Mouse (Mus musculus) monocyte, adult 59 days (primary cell): Measurements from ENCODE around the gene Ifih1. TPM values are rescaled to one million over a fixed set of nuclear protein-coding genes. Genes with fewer than 3 reads are reported as not detected.

Experiments
- total RNA-seq, 2 experiments: library from RNA; stranded (reverse); gene quantifications; one replicate each; pipeline ENCODE4 v1.2.4; 2023

Gene Ifih1
- 10 to 100 TPM; 46.5 to 51.1 TPM for total RNA-seq

DNA sequence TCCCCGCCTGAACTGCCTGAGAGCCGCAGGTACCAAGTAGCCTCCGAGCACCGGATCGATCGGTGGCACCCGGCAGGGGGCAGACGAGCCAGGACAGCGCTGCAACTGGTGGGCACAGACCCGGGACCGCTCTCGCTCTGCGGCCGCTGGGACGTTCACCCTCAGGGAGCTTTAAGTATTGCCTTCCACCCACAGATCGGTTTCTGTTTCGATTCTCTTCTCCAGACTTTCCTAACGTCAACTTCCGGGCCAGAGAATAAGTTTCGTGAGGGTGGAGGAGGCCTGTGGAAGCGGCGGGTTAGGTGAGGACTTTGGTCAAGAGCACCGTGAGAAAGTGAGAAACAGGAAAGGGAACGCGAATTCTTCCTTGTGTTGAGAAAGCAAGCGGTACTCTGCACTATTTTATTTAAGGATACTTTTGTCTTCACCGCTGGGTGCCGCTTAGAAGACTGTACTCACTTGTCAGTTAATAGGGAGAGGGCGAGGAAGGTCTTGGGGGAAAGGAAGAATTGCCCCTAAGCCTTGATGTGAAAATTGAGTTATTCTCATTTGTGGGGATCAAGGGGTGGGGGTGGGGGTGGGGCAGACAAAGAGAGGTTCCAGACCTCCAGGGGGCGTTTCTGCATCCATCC lies at the start of gene Ifih1:
Gene Ifih1 (minus strand): TSS at position 242 of the 632 bp plus-strand sequence.

DNA sequence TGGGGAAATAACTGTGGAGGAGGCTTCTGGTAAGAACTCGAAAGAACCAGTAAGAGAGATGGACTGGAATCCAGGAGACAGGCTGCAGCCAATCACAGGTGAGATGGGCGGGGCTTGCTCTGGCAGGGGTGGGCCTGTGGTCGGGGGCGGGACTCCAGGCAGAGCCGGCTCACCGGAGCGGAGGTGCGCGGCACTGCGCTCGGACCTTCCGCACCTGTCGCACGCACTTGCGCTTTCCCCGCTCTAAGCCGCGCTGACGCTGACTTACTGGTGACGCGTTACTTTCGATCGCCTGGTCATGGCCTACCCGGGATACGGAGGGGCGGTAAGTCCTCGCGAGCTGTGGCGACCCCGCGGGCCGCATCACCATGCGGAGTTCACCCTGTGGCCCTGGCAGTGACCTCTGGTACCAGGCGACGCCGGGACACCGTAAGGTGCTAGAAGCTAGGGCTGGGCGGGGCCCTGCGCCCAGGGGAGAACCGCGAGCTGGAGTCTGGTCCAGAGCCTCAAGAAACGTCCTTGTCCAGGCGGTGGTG lies 18.1 kb upstream of the Ifih1 start, which contains the start of gene Gca:
Gene Gca (plus strand): TSS at position 151 of the 536 bp plus-strand sequence.

DNA sequence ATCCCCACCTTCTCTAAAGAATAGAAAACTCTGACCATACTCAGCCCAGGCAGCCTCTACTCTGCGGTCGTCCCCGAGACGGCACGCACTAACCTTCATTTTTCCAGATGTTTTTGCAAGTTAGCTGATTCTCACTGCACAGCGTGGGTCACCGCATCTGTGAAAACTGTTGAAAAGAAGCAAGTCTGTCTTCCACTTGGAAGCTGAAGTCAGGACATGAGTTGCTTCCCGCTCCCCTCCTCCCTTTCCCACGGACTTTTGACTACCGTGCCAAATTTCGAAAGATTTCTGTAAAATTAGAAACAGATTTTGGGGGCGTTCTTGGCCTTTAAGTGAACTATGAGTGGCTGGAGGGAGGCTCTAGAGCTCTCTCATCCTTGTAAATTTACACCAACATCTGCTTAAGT lies 72.3 kb downstream of the Ifih1 start, which contains the start of gene Fap:
Gene Fap (minus strand): TSS at position 323 of the 407 bp plus-strand sequence.

Other genes starting within 250 kb of the Ifih1 start
- gene Dpp4, start 234.0 kb downstream of the Ifih1 start, total RNA-seq: 10 to 100 TPM; 27.0 to 30.2 TPM
- not detected for gene Gcg, start 162.6 kb downstream of the Ifih1 start, total RNA-seq
- 1 to 10 TPM; 3.7 to 3.8 TPM for gene Fap, start 72.2 kb downstream of the Ifih1 start, total RNA-seq
- gene Gca, start 18.0 kb upstream of the Ifih1 start, total RNA-seq: 1 to 10 TPM; 2.3 to 4.4 TPM